Mouse (Mus musculus) frontal cortex, adult (tissue): ENCODE data around the gene Syvn1.
A peak's percentile ranks its signal among the peaks of the same experiment; 100 is the strongest.

Experiments
- ATAC-seq: cut with Nextera tagmentation; 2 replicates; pipeline ENCODE4 v1.9.2; 2017; ENCODE audit warnings: mild to moderate bottlenecking, moderate library complexity, mixed read lengths; ENCODE audit not compliant: low TSS enrichment

Gene Syvn1

GRCm38 (mm10) chr19:6046294-6047153 lies at the start of gene Syvn1:
TSS of gene Syvn1 (plus strand) at chr19:6046576.
- peak; percentile 86 for ATAC-seq

GRCm38 (mm10) chr19:5998180-5998579 lies 48.2 kb upstream of the Syvn1 start:
- no peak for ATAC-seq

GRCm38 (mm10) chr19:5999969-6000368 lies 46.4 kb upstream of the Syvn1 start:
- no peak; the same call in 1 of the 2 replicates for ATAC-seq

- ATAC-seq = no peak
Measured at GRCm38 (mm10) chr19:6005541-6005940, 40.8 kb upstream of the Syvn1 start.

GRCm38 (mm10) chr19:6007013-6007412 lies 39.4 kb upstream of the Syvn1 start:
- ATAC-seq = no peak

- no peak for ATAC-seq
Measured at GRCm38 (mm10) chr19:6009137-6009536, 37.2 kb upstream of the Syvn1 start.

GRCm38 (mm10) chr19:6013691-6014090 lies 32.7 kb upstream of the Syvn1 start:
- no peak for ATAC-seq

- peak; percentile 44; the same call in 1 of the 2 replicates for ATAC-seq
Measured at GRCm38 (mm10) chr19:6014991-6015510, 31.3 kb upstream of the Syvn1 start.

GRCm38 (mm10) chr19:6015511-6016315 lies 30.7 kb upstream of the Syvn1 start, which contains the start of gene Capn1:
TSS of gene Capn1 (minus strand) at chr19:6015897.
- peak; percentile 84 for ATAC-seq

- ATAC-seq = no peak
Measured at GRCm38 (mm10) chr19:6016532-6016931, 29.8 kb upstream of the Syvn1 start.

GRCm38 (mm10) chr19:6018142-6019089 lies 28.0 kb upstream of the Syvn1 start:
- ATAC-seq = 0 out of 2 replicates have a peak, but pooled peaks have one; percentile 24

GRCm38 (mm10) chr19:6020276-6020675 lies 26.1 kb upstream of the Syvn1 start:
- ATAC-seq = no peak

- ATAC-seq = no peak
Measured at GRCm38 (mm10) chr19:6023059-6023458, 23.3 kb upstream of the Syvn1 start.

- ATAC-seq = no peak
Measured at GRCm38 (mm10) chr19:6023930-6024329, 22.4 kb upstream of the Syvn1 start.

GRCm38 (mm10) chr19:6028991-6029390 lies 17.4 kb upstream of the Syvn1 start:
- ATAC-seq = no peak

GRCm38 (mm10) chr19:6029426-6029825 lies 16.9 kb upstream of the Syvn1 start:
- no peak for ATAC-seq

GRCm38 (mm10) chr19:6030520-6031280 lies 15.7 kb upstream of the Syvn1 start:
- no peak for ATAC-seq

GRCm38 (mm10) chr19:6035966-6036585 lies 10.3 kb upstream of the Syvn1 start:
- ATAC-seq = no peak

- ATAC-seq = no peak
Measured at GRCm38 (mm10) chr19:6037695-6038094, 8.7 kb upstream of the Syvn1 start.

GRCm38 (mm10) chr19:6038326-6038725 lies 8.1 kb upstream of the Syvn1 start:
- ATAC-seq = no peak
